Mouse (Mus musculus) cortical plate, adult 2 months (tissue): ENCODE results near the gene Macrod2. TPM values are rescaled to one million over a fixed set of nuclear protein-coding genes. Genes with fewer than 3 reads are reported as not detected.

Source experiments
- H3K27ac ChIP-seq: fragments of 200-500 bp; 2 replicates; pipeline ENCODE4 v1.5.1; 2012; ENCODE audit warnings: low read length, control low read depth, inconsistent platforms; ENCODE audit not compliant: insufficient read depth
- H3K4me1 ChIP-seq: fragments of 200-500 bp; 2 replicates; pipeline ENCODE4 v1.6.1; 2011; ENCODE audit warnings: low read length; ENCODE audit not compliant: control insufficient read depth, insufficient read depth
- H3K4me3 ChIP-seq: fragments of 200-500 bp; 2 replicates; pipeline ENCODE4 v1.5.1; 2011; ENCODE audit warnings: mild to moderate bottlenecking, low read length, control low read depth; ENCODE audit not compliant: insufficient read depth
- CTCF ChIP-seq: fragments of 200-500 bp; IDR thresholded peaks from 2 replicates; pipeline ENCODE4 v1.5.1; 2011; ENCODE audit warnings: mild to moderate bottlenecking, control low read depth, low read length; ENCODE audit not compliant: insufficient read depth; ENCODE audit errors: extremely low read depth
- POLR2A ChIP-seq: fragments of 200-500 bp; IDR thresholded peaks from 2 replicates; pipeline ENCODE4 v1.6.1; 2011; ENCODE audit warnings: mild to moderate bottlenecking, low read length, control low read depth; ENCODE audit not compliant: insufficient read depth; ENCODE audit errors: extremely low read depth
- polyA plus RNA-seq: library from polyadenylated mRNA; depleted of rRNA; stranded (reverse); fragments of >200 nt; gene quantifications from 2 replicates; pipeline ENCODE4 v1.2.3, GENCODE M21; 2012

Macrod2 gene
- polyA plus RNA-seq, 1 experiment = 20.3 TPM

DNA sequence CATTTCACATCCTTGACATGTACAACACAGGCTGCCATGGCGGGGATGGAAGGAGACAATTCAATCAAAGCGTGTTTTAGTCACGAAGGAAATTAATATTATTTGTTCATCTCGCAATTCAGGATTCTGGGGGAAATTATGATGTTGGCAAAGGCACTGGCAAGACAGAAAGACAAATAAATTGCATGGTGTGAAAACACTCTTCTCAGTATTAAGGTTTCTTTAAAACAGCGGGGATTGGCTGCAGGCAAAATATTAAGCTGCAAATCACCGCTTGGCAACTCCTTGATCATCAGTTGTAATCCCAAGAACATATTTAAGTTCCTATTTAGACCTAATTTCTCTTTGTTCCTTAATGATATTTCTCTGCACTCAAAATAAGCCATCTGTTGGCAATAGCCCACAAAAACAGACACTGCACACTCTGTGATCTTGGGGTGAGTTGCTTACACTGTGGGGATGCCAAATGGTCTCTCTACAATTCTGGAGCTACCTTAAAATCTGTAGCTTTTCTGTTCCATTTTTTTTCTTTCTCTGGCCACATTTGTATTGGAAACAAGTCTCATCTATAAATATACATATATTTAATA lies 1466.7 kb downstream of the Macrod2 start:
- no peak overlapping the region for H3K27ac ChIP-seq

GRCm38 (mm10) chr2:141862531-141863265 lies 1467.6 kb downstream of the Macrod2 start:
- no peak overlapping the region for H3K27ac ChIP-seq

More for the DNA sequence above, 1466.7 kb downstream of the Macrod2 start:
- TF ChIP-seq CTCF (no peak), POLR2A (no peak)
- no peaks in the 10 kb centered on the region for H3K4me1 ChIP-seq
- no peak overlapping the region for H3K4me3 ChIP-seq

DNA sequence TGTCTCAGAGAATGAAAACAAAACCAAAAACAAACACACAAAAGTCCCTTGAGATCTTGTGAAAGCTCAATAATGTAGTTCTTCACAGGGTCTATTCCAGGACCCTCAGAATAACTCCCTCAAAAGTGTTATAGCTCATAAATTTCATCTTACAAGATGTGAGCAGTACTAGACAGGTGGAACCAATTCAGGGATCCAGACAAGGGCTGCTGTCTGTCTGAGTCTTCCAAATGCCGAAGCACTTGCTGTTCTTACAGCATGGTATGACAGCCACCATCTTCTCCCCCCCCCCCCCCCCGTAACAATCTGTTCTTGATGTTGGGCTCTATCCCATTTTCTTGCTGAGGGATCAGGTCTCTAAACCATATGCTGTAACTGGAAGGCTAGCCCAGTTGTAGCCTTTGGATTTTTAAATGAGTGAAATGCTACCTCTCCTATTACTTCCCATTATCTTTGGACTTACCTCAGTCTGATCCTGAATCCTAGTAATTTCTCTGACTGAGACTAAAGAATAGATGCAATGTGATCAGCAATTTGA lies 1468.6 kb downstream of the Macrod2 start:
- Histone ChIP-seq H3K4me3 (no peak overlapping the region), H3K4me1 (no peaks in the 10 kb centered on the region), H3K27ac (no peak overlapping the region)
- TF ChIP-seq POLR2A (no peak), CTCF (no peak)

More at GRCm38 (mm10) chr2:141862531-141863265, 1467.6 kb downstream of the Macrod2 start:
- TF ChIP-seq CTCF (no peak), POLR2A (no peak)
- Histone ChIP-seq H3K4me1 (no peaks in the 10 kb centered on the region), H3K4me3 (no peak overlapping the region)

GRCm38 (mm10) chr2:141870930-141871329 lies 1475.8 kb downstream of the Macrod2 start:
- Histone ChIP-seq H3K4me3 (no peak overlapping the region), H3K4me1 (no peaks in the 10 kb centered on the region; the same call in 1 of the 2 replicates), H3K27ac (no peak overlapping the region)
- TF ChIP-seq POLR2A (no peak), CTCF (no peak)

DNA sequence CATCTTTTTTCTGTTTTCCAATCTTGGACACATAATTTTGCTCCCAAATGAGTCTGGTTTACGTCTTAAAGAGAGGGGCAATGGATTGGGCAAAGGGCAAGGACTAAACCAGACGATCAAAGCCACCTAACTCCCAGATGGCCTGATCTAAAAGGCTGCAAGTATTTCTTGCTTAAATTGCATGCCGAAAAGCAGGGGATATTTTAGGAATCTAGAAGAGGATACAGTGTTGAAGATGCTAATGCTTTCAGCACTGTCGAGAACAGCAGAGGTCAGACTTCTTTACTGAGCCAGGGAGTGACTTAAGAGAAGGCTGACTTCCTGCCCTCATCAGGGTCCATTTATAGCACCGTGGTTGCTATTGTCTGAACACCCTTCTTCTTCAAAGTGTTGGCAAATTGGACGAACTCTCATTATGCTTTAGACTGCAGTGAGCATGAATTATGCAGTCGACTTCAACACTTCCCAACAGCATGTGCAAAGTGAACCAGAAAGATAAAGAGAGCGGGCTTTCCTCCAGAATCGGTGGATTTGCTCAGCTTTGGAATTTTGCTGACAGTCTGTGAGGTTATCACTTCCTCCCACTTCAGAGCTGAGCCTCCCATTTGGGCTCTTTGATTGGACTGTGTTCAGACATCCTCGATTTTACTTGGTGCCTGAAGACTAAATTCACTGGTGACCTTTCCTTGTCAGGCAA lies 1481.2 kb downstream of the Macrod2 start:
- Histone ChIP-seq H3K4me1 (peaks cover 3% of the 10 kb centered on the region; the same call in 1 of the 2 replicates), H3K27ac (no peak overlapping the region), H3K4me3 (no peak overlapping the region)
- TF ChIP-seq POLR2A (no peak), CTCF (no peak)

DNA sequence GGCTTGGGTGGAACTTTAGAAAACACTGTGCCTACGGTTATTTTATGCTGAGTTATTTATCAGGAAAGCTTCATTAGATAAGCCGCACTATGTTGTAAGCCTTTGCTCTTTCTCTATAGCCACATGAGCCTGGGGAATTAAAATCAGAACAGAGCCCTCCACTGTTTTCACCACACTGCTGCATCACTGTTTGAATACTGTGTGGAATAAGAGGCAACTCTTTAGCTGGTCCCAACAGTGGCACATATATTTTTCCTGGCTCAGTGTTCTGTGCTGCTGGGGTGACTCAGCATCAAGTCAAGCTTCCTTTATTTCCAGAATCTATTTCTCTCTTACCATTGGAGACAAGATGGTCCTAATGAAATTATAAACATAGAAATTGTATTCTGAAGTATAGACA lies 1481.8 kb downstream of the Macrod2 start:
- Histone ChIP-seq H3K27ac (no peak overlapping the region), H3K4me1 (peaks cover 3% of the 10 kb centered on the region; the same call in 1 of the 2 replicates), H3K4me3 (no peak overlapping the region)
- no peak for TF ChIP-seq POLR2A
- TF ChIP-seq CTCF = no peak

DNA sequence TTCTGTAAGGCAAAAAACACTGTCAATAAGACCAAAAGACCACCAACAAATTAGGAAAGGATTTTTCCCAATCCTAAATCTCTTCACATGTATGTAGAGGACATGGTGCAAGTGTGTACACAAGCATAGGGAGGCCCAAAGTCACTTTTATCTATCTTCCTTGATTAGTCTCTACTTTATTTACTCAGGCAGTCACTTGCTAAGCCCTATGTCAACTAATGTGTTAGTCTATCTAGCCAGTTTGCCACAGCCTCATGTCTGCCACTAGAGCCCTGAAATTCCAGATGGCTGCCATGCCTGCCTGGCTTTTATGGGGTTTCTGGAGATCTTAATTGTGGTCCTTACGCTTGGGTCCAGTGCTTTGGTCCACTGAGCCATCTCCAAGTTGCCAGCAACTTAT lies 1483.4 kb downstream of the Macrod2 start:
- no peak overlapping the region for H3K4me3 ChIP-seq
- TF ChIP-seq POLR2A (no peak), CTCF (no peak)
- no peak overlapping the region for H3K27ac ChIP-seq
- peaks cover 3% of the 10 kb centered on the region; the same call in 1 of the 2 replicates for H3K4me1 ChIP-seq

DNA sequence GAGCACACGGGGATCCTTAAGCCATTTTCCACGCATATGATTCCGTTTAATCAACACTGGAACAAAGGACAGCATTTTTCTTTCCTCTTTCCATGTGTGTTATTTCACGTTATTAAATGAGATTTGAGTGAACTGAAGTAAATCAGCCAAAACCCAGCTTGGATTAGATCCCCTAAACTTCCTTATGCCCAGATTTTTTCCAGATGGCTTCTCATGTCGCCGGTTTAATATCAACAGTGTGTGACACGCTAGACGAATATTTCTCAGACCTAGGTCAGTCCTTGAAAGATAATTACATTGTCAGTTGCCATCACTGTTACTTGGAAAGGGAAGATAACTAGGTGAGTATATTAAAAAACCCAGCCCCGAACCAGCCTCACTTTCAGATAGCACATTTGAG lies 1484.6 kb downstream of the Macrod2 start:
- Histone ChIP-seq H3K4me3 (no peak overlapping the region), H3K4me1 (peaks cover 3% of the 10 kb centered on the region; the same call in 1 of the 2 replicates), H3K27ac (no peak overlapping the region)
- TF ChIP-seq POLR2A (no peak), CTCF (no peak)

GRCm38 (mm10) chr2:141886694-141887474 lies 1491.8 kb downstream of the Macrod2 start:
- H3K4me1 ChIP-seq = no peaks in the 10 kb centered on the region
- H3K27ac ChIP-seq = no peak overlapping the region
- no peak overlapping the region for H3K4me3 ChIP-seq
- no peak for TF ChIP-seq POLR2A
- no peak for TF ChIP-seq CTCF
